Mouse (Mus musculus) hindbrain, embryonic 16.5 days (tissue): Measurements from ENCODE around the gene Sept8. TPM values are rescaled to one million over a fixed set of nuclear protein-coding genes. Genes with fewer than 3 reads are reported as not detected.
A peak's percentile ranks its signal among the peaks of the same experiment; 100 is the strongest.

ENCODE experiments used
- ATAC-seq: fragments of 200-750 bp; cut with Nextera tagmentation; 2 replicates; pipeline ENCODE4 v1.8.0; 2017; ENCODE audit warnings: moderate TSS enrichment, moderate library complexity
- H3K27ac ChIP-seq: fragments of 300-500 bp; sonication (generic); 2 replicates; pipeline ENCODE4 v1.5.1; 2014; ENCODE audit warnings: low read depth, mild to moderate bottlenecking, control low read depth, low read length, moderate library complexity
- H3K27me3 ChIP-seq: fragments of 300-500 bp; sonication (generic); replicated peaks from 2 replicates; pipeline ENCODE4 v1.6.1; 2014; ENCODE audit warnings: low read length; ENCODE audit not compliant: control insufficient read depth, insufficient read depth
- H3K36me3 ChIP-seq: fragments of 300-500 bp; sonication (generic); 2 replicates; pipeline ENCODE4 v1.6.1; 2014; ENCODE audit warnings: mild to moderate bottlenecking, low read length, moderate library complexity, mixed read lengths; ENCODE audit not compliant: control insufficient read depth, insufficient read depth
- H3K4me1 ChIP-seq: fragments of 300-500 bp; sonication (generic); 2 replicates; pipeline ENCODE4 v1.6.1; 2014; ENCODE audit warnings: low read depth, low read length; ENCODE audit not compliant: control insufficient read depth, insufficient read depth
- H3K4me2 ChIP-seq: fragments of 300-500 bp; sonication (generic); 2 replicates; pipeline ENCODE4 v1.6.1; 2014; ENCODE audit warnings: mild to moderate bottlenecking, low read length, control low read depth, moderate library complexity
- H3K4me3 ChIP-seq: fragments of 300-500 bp; sonication (generic); 2 replicates; pipeline ENCODE4 v1.5.1; 2014; ENCODE audit warnings: mild to moderate bottlenecking, low read length, control low read depth, moderate library complexity
- H3K9ac ChIP-seq: fragments of 300-500 bp; sonication (generic); 2 replicates; pipeline ENCODE4 v1.6.1; 2014; ENCODE audit warnings: low read depth, mild to moderate bottlenecking, control low read depth, low read length, moderate library complexity
- H3K9me3 ChIP-seq: fragments of 300-500 bp; sonication (generic); 2 replicates; pipeline ENCODE4 v1.6.1; 2014; ENCODE audit warnings: mild to moderate bottlenecking, low read length, moderate library complexity; ENCODE audit not compliant: control insufficient read depth
- WGBS: fragments of 180-500 bp; shearing (Covaris S2); extraction: QIAGEN DNeasy Blood & Tissue Kit; methylation state at CpG from one replicate; pipeline ENCODE4 v1.1.7; 2014; 5-methylcytosine and 5-hydroxymethylcytosine counted together
- polyA plus RNA-seq: library from polyadenylated mRNA; unstranded; fragments of >200 nt; fragmentation: Nextera tagmentation; extraction: Ambion mirVana; gene quantifications from 2 replicates; pipeline ENCODE4 v1.2.1, GENCODE M21; 2015

The Sept8 gene
- polyA plus RNA-seq, 1 experiment from 2014 or later = 23.4 TPM

GRCm38 (mm10) chr11:53491954-53492401 is 27.1 kb upstream of the Sept8 start:
- Histone ChIP-seq H3K9ac (no peak overlapping the region), H3K27me3 (peaks cover 8% of the 10 kb centered on the region), H3K36me3 (no peaks in the 10 kb centered on the region), H3K4me1 (peaks cover 8% of the 10 kb centered on the region), H3K9me3 (no peaks in the 10 kb centered on the region), H3K4me3 (no peak overlapping the region), H3K4me2 (no peak overlapping the region), H3K27ac (no peak overlapping the region)
- peak; percentile 58 for ATAC-seq
- 4% methylated on average over 8 of the region's 8 CpGs for WGBS

- no peak overlapping the region for H3K4me2 ChIP-seq
- H3K9me3 ChIP-seq = no peaks in the 10 kb centered on the region
- ATAC-seq = peak; percentile 42; the same call in 1 of the 2 replicates
Observed at GRCm38 (mm10) chr11:53493243-53493955, 25.7 kb upstream of the Sept8 start.

GRCm38 (mm10) chr11:53495417-53495816 is 23.6 kb upstream of the Sept8 start:
- Histone ChIP-seq H3K9me3 (no peaks in the 10 kb centered on the region), H3K4me3 (no peak overlapping the region), H3K36me3 (no peaks in the 10 kb centered on the region), H3K27ac (peak overlapping the region; percentile 18; the same call in 1 of the 2 replicates), H3K27me3 (peaks cover 10% of the 10 kb centered on the region; the same call in 1 of the 2 replicates), H3K4me1 (peaks cover 4% of the 10 kb centered on the region; the same call in 1 of the 2 replicates), H3K4me2 (no peak overlapping the region), H3K9ac (no peak overlapping the region)
- WGBS = 16% methylated on average over 6 of the region's 6 CpGs
- no peak for ATAC-seq

More at GRCm38 (mm10) chr11:53493243-53493955, 25.7 kb upstream of the Sept8 start:
- Histone ChIP-seq H3K27ac (no peak overlapping the region), H3K36me3 (no peaks in the 10 kb centered on the region), H3K4me3 (no peak overlapping the region), H3K9ac (no peak overlapping the region), H3K4me1 (peaks cover 4% of the 10 kb centered on the region; the same call in 1 of the 2 replicates), H3K27me3 (peaks cover 7% of the 10 kb centered on the region; the same call in 1 of the 2 replicates)
- 20% methylated on average over 3 of the region's 3 CpGs for WGBS

- no peak overlapping the region for H3K9ac ChIP-seq
- WGBS = 69% methylated on average over 6 of the region's 6 CpGs
- peaks cover 2% of the 10 kb centered on the region; the same call in 1 of the 2 replicates for H3K4me1 ChIP-seq
- no peak overlapping the region for H3K27ac ChIP-seq
- H3K36me3 ChIP-seq = no peaks in the 10 kb centered on the region
- no peak overlapping the region for H3K4me3 ChIP-seq
- ATAC-seq = no peak
- no peaks in the 10 kb centered on the region for H3K9me3 ChIP-seq
- peaks cover 10% of the 10 kb centered on the region; the same call in 1 of the 2 replicates for H3K27me3 ChIP-seq
- H3K4me2 ChIP-seq = no peak overlapping the region
Observed at GRCm38 (mm10) chr11:53496946-53497345, 22.1 kb upstream of the Sept8 start.

GRCm38 (mm10) chr11:53500569-53500968 is 18.5 kb upstream of the Sept8 start:
- Histone ChIP-seq H3K27ac (no peak overlapping the region), H3K4me2 (no peak overlapping the region), H3K9ac (no peak overlapping the region), H3K4me1 (no peaks in the 10 kb centered on the region), H3K4me3 (no peak overlapping the region), H3K36me3 (no peaks in the 10 kb centered on the region), H3K27me3 (peaks cover 10% of the 10 kb centered on the region; the same call in 1 of the 2 replicates), H3K9me3 (no peaks in the 10 kb centered on the region)
- 12% methylated on average over 11 of the region's 11 CpGs for WGBS
- ATAC-seq = no peak

- H3K4me2 ChIP-seq = no peak overlapping the region
- peaks cover 5% of the 10 kb centered on the region; the same call in 1 of the 2 replicates for H3K27me3 ChIP-seq
- 83% methylated on average over 8 of the region's 8 CpGs for WGBS
- no peak overlapping the region for H3K4me3 ChIP-seq
- ATAC-seq = no peak
- H3K9me3 ChIP-seq = no peaks in the 10 kb centered on the region
- no peaks in the 10 kb centered on the region for H3K4me1 ChIP-seq
- H3K36me3 ChIP-seq = no peaks in the 10 kb centered on the region
- no peak overlapping the region for H3K9ac ChIP-seq
- H3K27ac ChIP-seq = no peak overlapping the region
Observed at GRCm38 (mm10) chr11:53502039-53502765, 16.9 kb upstream of the Sept8 start.

- Histone ChIP-seq H3K9ac (no peak overlapping the region), H3K27ac (no peak overlapping the region), H3K36me3 (no peaks in the 10 kb centered on the region), H3K9me3 (no peaks in the 10 kb centered on the region), H3K4me1 (no peaks in the 10 kb centered on the region), H3K4me3 (no peak overlapping the region), H3K4me2 (no peak overlapping the region), H3K27me3 (peaks cover 2% of the 10 kb centered on the region; the same call in 1 of the 2 replicates)
- no peak for ATAC-seq
- 88% methylated on average over 5 of the region's 5 CpGs for WGBS
Observed at GRCm38 (mm10) chr11:53503738-53504137, 15.3 kb upstream of the Sept8 start.

GRCm38 (mm10) chr11:53504376-53504775 is 14.7 kb upstream of the Sept8 start:
- Histone ChIP-seq H3K27me3 (peaks cover 2% of the 10 kb centered on the region; the same call in 1 of the 2 replicates), H3K9ac (no peak overlapping the region), H3K36me3 (no peaks in the 10 kb centered on the region), H3K27ac (no peak overlapping the region), H3K4me3 (no peak overlapping the region), H3K4me2 (no peak overlapping the region), H3K4me1 (no peaks in the 10 kb centered on the region), H3K9me3 (no peaks in the 10 kb centered on the region)
- WGBS = 94% methylated on average over 8 of the region's 8 CpGs
- ATAC-seq = no peak
